9 mouse cellular contexts compared by ENCODE assay signal in the genomic region with DNA sequence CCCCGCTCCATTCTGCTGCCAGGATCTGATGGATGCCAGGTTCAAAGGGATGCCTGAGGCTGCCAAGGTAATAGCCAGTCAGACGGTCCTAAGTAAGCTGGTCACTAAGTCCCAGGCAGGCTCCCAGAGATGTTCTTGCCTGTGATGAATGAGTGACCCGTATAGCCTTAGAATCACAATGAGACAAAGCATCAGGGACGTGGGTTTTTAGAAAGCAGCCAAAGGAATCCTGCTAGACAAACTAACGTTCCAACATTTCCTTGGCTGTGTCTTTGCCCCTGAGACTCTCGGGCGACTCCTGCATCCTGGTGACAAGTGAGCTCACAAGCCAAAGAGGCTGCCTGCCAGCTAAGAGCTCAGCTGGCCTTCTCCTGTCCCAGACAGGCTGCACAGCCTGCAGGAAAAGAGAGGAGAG. TPM values are rescaled to one million over a fixed set of nuclear protein-coding genes. Genes with fewer than 3 reads are reported as not detected.
A peak's percentile ranks its signal among the peaks of the same experiment; 100 is the strongest.
DNase-seq lines count a peak whose midpoint lies in the region; ATAC-seq and TF ChIP-seq lines count a peak whose summit lies in the region.
"Had no signal": no experiment of that assay in that cellular context is flagged by ENCODE, and none has a peak within 500 bp of the region (broad histone marks: within the 10 kb centered on the region; RNA-seq: fewer than 3 reads in every experiment).

No protein-coding gene starts in this region.

- no peak for ATAC-seq in lung, embryonic 14.5 days (ENCODE audit: insufficient read depth)
- ATAC-seq in lung, postnatal 0 days: no peak
- ATAC-seq in heart, embryonic 15.5 days (replicated peaks; ENCODE audit: insufficient number of reproducible peaks, insufficient read depth, low FRiP score, low read depth): 0 out of 2 replicates have a peak, but pooled peaks have one; percentile 15
- no peak for ATAC-seq in megakaryocyte-erythroid progenitor cell, adult 5-6 weeks (replicated peaks; ENCODE audit: low FRiP score, low TSS enrichment, poor library complexity, severe bottlenecking)
- no peak for ATAC-seq in liver, embryonic 12.5 days

- no peak overlapping the region for H3K4me3 ChIP-seq in lung, embryonic 14.5 days (ENCODE audit: low read depth, low read length)
- H3K4me3 ChIP-seq in lung, postnatal 0 days (ENCODE audit: low read depth, low read length): no peak overlapping the region
- no peak overlapping the region for H3K4me3 ChIP-seq in heart, embryonic 15.5 days
- no peak overlapping the region for H3K4me3 ChIP-seq in liver, embryonic 12.5 days
- H3K4me3 ChIP-seq: embryonic facial prominence, embryonic 12.5 days had no signal

- no peak overlapping the region for H3K9ac ChIP-seq in lung, embryonic 14.5 days
- no peak overlapping the region for H3K9ac ChIP-seq in lung, postnatal 0 days (replicated peaks; ENCODE audit: low read depth)
- H3K9ac ChIP-seq in heart, embryonic 15.5 days: no peak overlapping the region
- H3K9ac ChIP-seq in liver, embryonic 12.5 days: no peak overlapping the region
- H3K9ac ChIP-seq: embryonic facial prominence, embryonic 12.5 days had no signal

- TF ChIP-seq CTCF in lung, embryonic 14.5 days (IDR thresholded peaks at IDR 0.05; ENCODE audit: low read depth): no peak
- no peak for TF ChIP-seq CTCF in lung, postnatal 0 days (IDR thresholded peaks at IDR 0.05)

- H3K9me3 ChIP-seq in lung, embryonic 14.5 days (ENCODE audit: low read depth, low read length): no peaks in the 10 kb centered on the region
- H3K9me3 ChIP-seq in lung, postnatal 0 days (ENCODE audit: low read length): no peaks in the 10 kb centered on the region
- no peaks in the 10 kb centered on the region for H3K9me3 ChIP-seq in heart, embryonic 15.5 days (replicated peaks)
- no peaks in the 10 kb centered on the region for H3K9me3 ChIP-seq in liver, embryonic 12.5 days (replicated peaks)
- H3K9me3 ChIP-seq: embryonic facial prominence, embryonic 12.5 days had no signal

- no peak overlapping the region for H3K4me2 ChIP-seq in lung, embryonic 14.5 days
- H3K4me2 ChIP-seq in lung, postnatal 0 days (replicated peaks; ENCODE audit: low read depth, low read length): no peak overlapping the region
- H3K4me2 ChIP-seq in heart, embryonic 15.5 days: peak overlapping the region; percentile 7; the same call in 1 of the 2 replicates
- no peak overlapping the region for H3K4me2 ChIP-seq in liver, embryonic 12.5 days
- H3K4me2 ChIP-seq: embryonic facial prominence, embryonic 12.5 days had no signal

- no peak for TF ChIP-seq EP300 in lung, postnatal 0 days (IDR thresholded peaks at IDR 0.05)

- 0 out of 2 replicates have a peak, but pooled peaks cover 4% of the 10 kb centered on the region for H3K4me1 ChIP-seq in lung, embryonic 14.5 days (ENCODE audit: insufficient read depth)
- H3K4me1 ChIP-seq in lung, postnatal 0 days (ENCODE audit: insufficient read depth, low read depth, low read length): peaks cover 1% of the 10 kb centered on the region; the same call in 1 of the 2 replicates
- peaks cover 25% of the 10 kb centered on the region for H3K4me1 ChIP-seq in heart, embryonic 15.5 days (replicated peaks)
- H3K4me1 ChIP-seq in liver, embryonic 12.5 days: peaks cover 15% of the 10 kb centered on the region; the same call in 1 of the 2 replicates

- H3K36me3 ChIP-seq in lung, embryonic 14.5 days (ENCODE audit: insufficient read depth): peaks cover 67% of the 10 kb centered on the region
- peaks cover 15% of the 10 kb centered on the region; the same call in 1 of the 2 replicates for H3K36me3 ChIP-seq in lung, postnatal 0 days (ENCODE audit: insufficient read depth, low read length)
- H3K36me3 ChIP-seq in heart, embryonic 15.5 days: peaks cover 40% of the 10 kb centered on the region
- H3K36me3 ChIP-seq in liver, embryonic 12.5 days: peaks cover 71% of the 10 kb centered on the region

- no peak overlapping the region for H3K27ac ChIP-seq in lung, embryonic 14.5 days (ENCODE audit: low read depth)
- no peak overlapping the region for H3K27ac ChIP-seq in lung, postnatal 0 days (ENCODE audit: low read length)
- peak overlapping the region; percentile 33; the same call in 1 of the 2 replicates for H3K27ac ChIP-seq in heart, embryonic 15.5 days
- no peak overlapping the region for H3K27ac ChIP-seq in liver, embryonic 12.5 days
- H3K27ac ChIP-seq: embryonic facial prominence, embryonic 12.5 days had no signal

- DNase-seq in lung, embryonic 14.5 days: peak; percentile 15
- DNase-seq in lung, postnatal 0 days (ENCODE audit: low spot score): no peak
- peak; percentile 66 for DNase-seq in cerebellum, adult 9-11 months
- peak; percentile 54 to 57 for DNase-seq in layer of hippocampus, postnatal 36 days
- no peak for DNase-seq in ovary, postnatal 36 days (ENCODE audit: low spot score)

- 60% methylated on average over 7 of the region's 7 CpGs for WGBS in lung, embryonic 14.5 days
- WGBS in lung, postnatal 0 days: 61% methylated on average over 6 of the region's 7 CpGs
- 58% methylated on average over 7 of the region's 7 CpGs for WGBS in heart, embryonic 15.5 days
- WGBS in liver, embryonic 12.5 days (ENCODE audit: insufficient replicate concordance): 68% methylated on average over 7 of the region's 7 CpGs

- H3K27me3 ChIP-seq in lung, embryonic 14.5 days (ENCODE audit: insufficient read depth, low read length): no peaks in the 10 kb centered on the region
- no peaks in the 10 kb centered on the region for H3K27me3 ChIP-seq in lung, postnatal 0 days (replicated peaks; ENCODE audit: insufficient read depth, low read length)
- no peaks in the 10 kb centered on the region for H3K27me3 ChIP-seq in heart, embryonic 15.5 days
- no peaks in the 10 kb centered on the region for H3K27me3 ChIP-seq in liver, embryonic 12.5 days (replicated peaks)
- H3K27me3 ChIP-seq: embryonic facial prominence, embryonic 12.5 days had no signal

RNA-seq across cellular contexts. Expression of gene Pfkfb3, which starts 59.0 kb away (rescaled TPM):
- 28.8 and 30.0 TPM in 2 replicates for polyA plus RNA-seq in lung, embryonic 14.5 days (2014; fragmentation: Nextera tagmentation; extraction: Ambion mirVana)
- polyA plus RNA-seq in lung, postnatal 0 days (2015; fragmentation: Nextera tagmentation; extraction: Ambion mirVana): 17.7 and 18.3 TPM in 2 replicates
- 9.8 and 14.6 TPM in 2 replicates for polyA plus RNA-seq in heart, embryonic 15.5 days (2015; fragmentation: Nextera tagmentation; extraction: Ambion mirVana)
- total RNA-seq in layer of hippocampus, postnatal 36 days (2021): 10 to 100 TPM; 41.6 to 43.2 TPM
- total RNA-seq in megakaryocyte-erythroid progenitor cell, adult 5-6 weeks (2014; fragmentation: Nextera tagmentation): 5.4 and 7.9 TPM in 2 replicates
- total RNA-seq in megakaryocyte-erythroid progenitor cell, adult 5-6 weeks (2017): 6.2 and 12.1 TPM in 2 replicates
- 10.3 and 11.7 TPM in 2 replicates for polyA plus RNA-seq in liver, embryonic 12.5 days (2016; fragmentation: Nextera tagmentation; extraction: Ambion mirVana)

Comparison
In these comparisons a context has a peak if more than half of its experiments do, and no peak if none do; other contexts are left out.
1. DNase-seq: peak in lung, embryonic 14.5 days (single experiment), cerebellum, adult 9-11 months (single experiment) and layer of hippocampus, postnatal 36 days (2 of 2); none in lung, postnatal 0 days (single experiment) and ovary, postnatal 36 days (single experiment).